Mouse (Mus musculus) ZHBTc4 (cell line): ENCODE results near the gene Commd1.

Experiments used
- DNase-seq: peaks from one replicate; pipeline ENCODE4 v3.0.0-alpha.2; 2011; ENCODE audit warnings: low read depth, low spot score

Gene Commd1

DNA sequence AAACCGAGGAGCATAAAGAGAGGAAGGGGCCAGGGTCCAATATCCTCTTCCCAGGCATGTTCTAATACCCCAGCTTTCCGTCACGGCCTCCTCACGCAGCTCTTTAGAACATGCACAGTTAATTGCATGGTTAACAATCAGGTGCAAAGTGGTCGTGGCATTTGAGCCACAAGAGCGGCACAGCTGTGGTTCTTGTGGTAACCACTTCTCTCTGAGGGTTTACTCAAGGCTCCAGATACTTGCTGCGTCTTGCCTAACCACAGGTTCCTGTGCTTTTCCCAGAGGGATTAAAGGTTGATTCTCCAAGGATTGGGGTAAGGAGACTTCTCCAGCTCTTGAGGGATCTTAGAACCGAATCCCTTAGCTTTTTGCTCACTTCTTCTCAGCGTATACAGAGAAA lies 90.9 kb downstream of the Commd1 start:
- DNase-seq: no peak

- DNase-seq: no peak
Observed at GRCm38 (mm10) chr11:22889224-22889623, 93.0 kb downstream of the Commd1 start.

- DNase-seq: no peak
Observed at GRCm38 (mm10) chr11:22886991-22887390, 95.2 kb downstream of the Commd1 start.

DNA sequence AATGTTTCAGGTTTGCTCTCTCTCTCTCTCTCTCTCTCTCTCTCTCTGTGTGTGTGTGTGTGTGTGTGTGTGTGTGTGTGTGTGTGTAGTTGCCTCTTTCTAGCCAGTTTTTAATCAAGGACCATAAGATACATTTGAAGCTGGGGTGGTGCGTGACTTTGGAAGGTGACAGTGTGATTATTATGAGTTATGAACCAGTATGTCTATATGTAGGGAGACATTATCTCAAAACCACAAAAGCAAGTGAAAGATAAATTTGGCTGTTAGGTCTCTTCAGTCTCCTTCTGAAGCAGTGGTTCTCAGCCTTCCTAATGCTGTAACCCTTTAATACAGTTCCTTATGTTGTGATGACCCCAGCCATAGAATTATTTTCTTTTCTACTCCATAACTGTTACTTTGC lies 96.8 kb downstream of the Commd1 start:
- no peak for DNase-seq

DNA sequence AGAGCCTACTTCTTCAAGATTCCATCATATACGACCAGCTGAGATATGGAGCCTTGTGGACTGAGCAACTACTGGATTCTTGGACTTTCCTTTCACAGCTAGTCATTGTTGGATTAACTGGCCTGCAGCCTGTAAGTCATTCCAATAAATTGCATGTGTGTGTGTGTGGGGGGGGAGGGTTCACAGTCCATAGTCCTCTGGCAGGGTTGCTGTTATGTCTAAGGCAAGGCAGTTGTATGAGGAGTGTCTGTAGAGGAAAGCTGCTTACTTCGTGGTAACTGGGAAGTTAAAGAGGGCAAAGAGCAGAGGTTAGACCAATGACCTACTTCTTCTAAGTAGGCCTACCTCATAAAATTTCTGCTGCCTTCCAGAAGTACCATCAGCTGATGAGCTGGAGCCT lies 98.5 kb downstream of the Commd1 start:
- DNase-seq: no peak

- no peak for DNase-seq
Observed at GRCm38 (mm10) chr11:22882926-22883325, 99.3 kb downstream of the Commd1 start.

DNA sequence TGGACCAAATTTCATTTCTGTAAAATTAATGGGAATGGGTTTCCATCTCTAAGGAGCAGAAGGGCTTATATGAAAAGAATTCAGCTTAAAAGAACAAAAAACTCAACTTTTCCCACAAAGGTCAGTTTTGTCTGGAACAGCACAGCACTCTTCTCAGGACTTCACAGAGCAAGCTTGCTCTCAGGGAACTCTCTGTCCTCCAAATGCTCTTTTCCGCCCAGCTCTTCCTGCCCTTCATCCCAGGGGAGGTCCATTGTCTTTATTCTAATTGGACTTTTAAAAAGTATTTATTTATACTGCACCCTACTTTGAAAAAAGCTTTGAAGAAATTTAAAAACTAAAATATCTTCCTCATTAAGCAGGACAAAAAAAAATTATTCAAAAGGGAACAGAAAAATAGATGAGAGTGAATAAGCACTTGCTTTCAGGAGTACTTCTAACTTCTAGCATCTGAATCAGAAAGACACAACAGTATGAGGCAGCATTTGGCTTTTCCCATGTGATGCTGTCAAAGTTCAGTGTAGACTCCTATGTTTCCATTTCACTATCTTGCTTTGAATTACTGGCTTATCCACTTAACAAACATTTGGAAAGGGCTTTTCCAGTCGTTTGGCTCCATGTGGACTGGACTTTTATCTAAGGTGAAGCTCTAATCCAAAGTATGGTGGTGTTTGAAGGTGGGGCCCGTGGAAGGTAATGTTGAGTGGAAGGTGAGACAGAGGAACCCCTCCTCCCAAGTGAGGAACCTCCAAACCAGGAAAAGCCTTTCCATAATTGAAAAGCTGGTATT lies 101.6 kb downstream of the Commd1 start:
- DNase-seq: no peak

GRCm38 (mm10) chr11:22879645-22880044 lies 102.5 kb downstream of the Commd1 start:
- DNase-seq: no peak

GRCm38 (mm10) chr11:22876680-22877330 lies 105.4 kb downstream of the Commd1 start:
- DNase-seq: no peak

DNA sequence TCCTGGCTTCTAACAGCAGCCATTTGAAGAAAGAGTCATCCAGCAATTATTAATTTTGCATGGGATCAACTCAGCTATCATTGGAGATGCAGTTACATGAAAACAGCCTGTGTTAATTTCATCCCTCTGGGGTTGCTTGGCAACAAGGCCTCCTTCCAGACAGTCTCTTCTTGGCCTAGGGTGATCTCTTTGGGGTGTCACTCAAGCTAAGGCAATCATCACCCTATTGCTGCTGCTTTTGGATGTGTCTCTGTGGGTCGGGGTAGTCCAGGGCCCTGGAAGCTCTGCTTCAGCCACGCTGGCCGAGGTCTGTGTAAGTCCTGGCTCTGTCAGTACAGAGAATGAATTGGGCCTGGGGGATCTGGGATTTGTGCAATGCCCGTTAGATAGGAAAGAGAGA lies 106.9 kb downstream of the Commd1 start:
- no peak for DNase-seq

DNA sequence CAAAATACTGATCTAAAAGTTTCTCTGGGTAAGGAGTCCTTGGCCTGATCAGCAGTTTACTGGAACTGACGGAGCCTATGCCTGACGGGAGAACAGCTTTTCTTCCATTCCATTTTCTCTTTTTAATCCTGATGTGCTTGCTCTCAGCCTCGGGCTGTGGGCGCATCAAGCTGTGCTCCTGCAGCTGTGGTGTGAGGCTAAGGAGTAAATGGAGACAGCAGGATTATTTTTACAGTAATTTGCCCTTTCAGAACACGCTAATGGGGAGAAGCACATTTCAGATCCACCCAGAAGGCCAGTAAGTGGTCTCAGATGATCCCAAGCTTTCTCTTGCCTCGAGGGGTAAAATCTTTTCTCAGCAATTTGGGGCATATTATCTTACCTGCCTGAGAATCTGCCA lies 107.4 kb downstream of the Commd1 start:
- no peak for DNase-seq

GRCm38 (mm10) chr11:22873383-22873782 lies 108.8 kb downstream of the Commd1 start:
- DNase-seq: no peak

- DNase-seq: no peak
Observed at GRCm38 (mm10) chr11:22872307-22872680, 109.9 kb downstream of the Commd1 start.

DNA sequence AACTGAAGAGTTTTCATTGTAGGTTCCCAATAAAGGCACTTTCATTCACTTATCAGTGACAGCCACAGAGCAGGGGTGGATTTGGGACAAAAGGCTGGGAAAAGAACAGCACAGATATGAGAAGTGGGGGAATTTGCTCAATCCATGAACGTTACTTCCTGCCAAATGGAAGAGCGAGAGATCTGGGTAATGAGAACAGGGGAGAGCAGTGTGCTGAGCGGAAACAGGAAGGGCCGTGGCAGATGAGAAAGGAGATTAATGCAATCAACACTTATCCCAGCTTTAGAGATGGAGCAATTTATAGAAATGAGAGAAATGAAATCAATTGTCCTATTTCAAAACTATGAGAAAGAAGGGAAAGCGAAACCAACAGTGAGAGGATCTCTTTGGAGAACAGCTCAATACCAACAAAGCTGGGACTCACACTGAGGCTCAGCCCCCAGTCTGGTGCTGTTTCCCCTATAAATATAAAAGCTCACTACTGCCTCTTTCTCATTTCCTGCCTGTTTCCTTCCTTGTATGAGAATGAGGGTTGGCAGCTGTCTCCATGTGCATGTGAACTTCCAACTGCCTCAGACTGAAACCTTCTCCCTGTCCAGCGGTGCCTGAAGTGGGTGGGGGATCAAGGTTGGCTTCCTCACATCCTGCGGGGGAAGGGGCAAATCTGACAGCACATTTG lies 110.4 kb downstream of the Commd1 start:
- no peak for DNase-seq

GRCm38 (mm10) chr11:22868582-22868981 lies 113.6 kb downstream of the Commd1 start:
- DNase-seq: no peak

- DNase-seq: no peak
Observed at GRCm38 (mm10) chr11:22867691-22868090, 114.5 kb downstream of the Commd1 start.

DNA sequence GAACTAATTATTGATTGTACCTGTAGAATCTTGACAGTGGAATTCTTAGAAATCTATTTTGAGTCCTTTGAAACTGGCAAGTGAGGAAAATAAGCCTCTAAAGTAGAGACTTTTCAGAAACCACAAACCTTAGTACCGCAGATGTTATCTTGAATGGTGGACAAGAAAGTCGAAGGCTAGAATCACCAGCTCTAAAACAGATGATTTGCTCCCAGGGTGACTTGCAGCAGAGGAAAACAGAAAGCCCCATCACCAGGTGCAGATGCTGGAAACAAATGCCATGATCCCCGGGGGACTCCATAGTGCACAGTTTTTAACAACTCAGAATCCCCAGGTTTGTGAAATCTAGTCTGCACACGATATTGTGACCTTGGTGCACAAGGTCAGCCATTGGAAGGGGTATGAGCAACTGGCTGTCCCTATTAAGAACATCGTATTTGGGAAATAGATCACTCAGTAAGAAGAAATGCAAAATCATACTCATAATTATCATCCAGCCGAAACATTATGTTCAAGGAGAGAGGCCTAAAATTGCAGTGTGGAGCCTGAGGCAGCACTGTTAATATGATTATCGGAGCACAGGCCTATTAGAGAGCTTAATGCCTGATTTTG lies 116.4 kb downstream of the Commd1 start:
- DNase-seq: no peak

DNA sequence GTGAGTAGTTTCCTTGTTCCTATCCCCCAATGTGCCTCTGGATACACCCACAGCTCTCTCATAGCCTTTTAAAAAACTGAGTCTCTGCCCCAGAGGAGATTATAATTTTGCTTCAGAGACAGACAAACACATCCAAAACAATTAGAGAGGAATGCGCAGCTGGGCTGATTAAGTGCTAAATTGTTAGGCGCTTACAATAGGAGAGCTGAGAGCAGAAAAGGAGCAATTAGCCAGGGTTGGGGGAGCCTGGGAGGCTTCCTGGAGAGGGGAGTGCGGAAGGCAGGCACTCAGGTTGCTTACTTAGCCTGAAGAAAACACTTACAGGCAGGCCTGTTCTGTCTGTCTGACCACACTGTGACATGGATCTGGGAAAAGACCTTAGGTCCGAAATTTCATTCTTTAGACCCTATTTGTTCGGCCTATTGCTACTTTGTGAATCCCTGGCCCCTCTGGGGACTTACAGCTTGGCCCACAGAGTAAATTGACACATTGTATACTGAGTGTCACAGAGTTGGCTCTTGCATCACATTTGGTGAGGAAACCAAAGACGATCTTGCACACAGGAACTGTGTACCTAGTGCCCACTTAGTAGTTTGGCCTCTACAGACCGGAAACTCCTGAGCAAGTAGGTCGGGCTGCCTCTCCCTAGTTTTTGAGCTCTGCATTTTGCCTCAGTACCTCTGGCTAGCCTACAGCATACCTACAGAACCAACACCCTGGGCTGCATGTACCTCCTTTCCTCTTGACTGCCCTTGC lies 117.7 kb downstream of the Commd1 start:
- no peak for DNase-seq

GRCm38 (mm10) chr11:22863581-22863980 lies 118.6 kb downstream of the Commd1 start:
- DNase-seq: no peak

- DNase-seq: no peak
Observed at GRCm38 (mm10) chr11:22861315-22861714, 120.9 kb downstream of the Commd1 start.
